Mouse (Mus musculus): ENCODE measurements around the gene Gm17542. TPM values are rescaled to one million over a fixed set of nuclear protein-coding genes. Genes with fewer than 3 reads are reported as not detected.
"Not testable (repeated sequence)": the region's sequence is repeated elsewhere in the genome, so short reads cannot be mapped to it uniquely, and the experiment has no call there.

The Gm17542 gene
- polyA plus RNA-seq (2011; ENCODE audit: insufficient read depth, insufficient read length, low read depth, missing spikeins), result not detected in 2 replicates

- H3K27ac ChIP-seq (ENCODE audit: insufficient read depth, low read length); H3K4me3 ChIP-seq (ENCODE audit: low read depth, low read length); H3K4me1 ChIP-seq (ENCODE audit: control insufficient read depth, insufficient read depth, low read length); H3K27me3 ChIP-seq (ENCODE audit: control insufficient read depth, insufficient read depth, low read length, poor library complexity, severe bottlenecking); H3K9me3 ChIP-seq (replicated peaks; ENCODE audit: control insufficient read depth, insufficient read depth, low read length, poor library complexity, severe bottlenecking); H3K36me3 ChIP-seq (ENCODE audit: control insufficient read depth, insufficient read depth, low read length, poor library complexity, severe bottlenecking); H3K9ac ChIP-seq (ENCODE audit: low read depth, poor library complexity, severe bottlenecking): not testable (repeated sequence)
These were observed at the start of gene Gm17542 for GRCm38 (mm10) chr10:58718110-58718509. Gm17542 (minus strand) TSS chr10:58718210.

GRCm38 (mm10) chr10:58739779-58740178, 21.8 kb upstream of the Gm17542 start:
- H3K27me3 ChIP-seq (ENCODE audit: control insufficient read depth, insufficient read depth, low read length, poor library complexity, severe bottlenecking), result no peaks in the 10 kb centered on the region
- no peaks in the 10 kb centered on the region for H3K4me1 ChIP-seq (ENCODE audit: control insufficient read depth, insufficient read depth, low read length)
- H3K36me3 ChIP-seq (ENCODE audit: control insufficient read depth, insufficient read depth, low read length, poor library complexity, severe bottlenecking), result no peaks in the 10 kb centered on the region
- no peaks in the 10 kb centered on the region for H3K9me3 ChIP-seq (replicated peaks; ENCODE audit: control insufficient read depth, insufficient read depth, low read length, poor library complexity, severe bottlenecking)
- H3K27ac ChIP-seq (ENCODE audit: insufficient read depth, low read length), result no peak overlapping the region
- no peak for TF ChIP-seq CTCF (IDR thresholded peaks at IDR 0.05; ENCODE audit: low read depth, low read length)
- no peak for TF ChIP-seq EP300 (IDR thresholded peaks at IDR 0.05; ENCODE audit: insufficient read depth, low read depth, low read length)
- no peak for TF ChIP-seq POLR2A (IDR thresholded peaks at IDR 0.05; ENCODE audit: insufficient read depth, low read length)
- H3K4me3 ChIP-seq (ENCODE audit: low read depth, low read length), result no peak overlapping the region
- no peak overlapping the region for H3K9ac ChIP-seq (ENCODE audit: low read depth, poor library complexity, severe bottlenecking)

GRCm38 (mm10) chr10:58738152-58738551, 20.1 kb upstream of the Gm17542 start:
- no peaks in the 10 kb centered on the region for H3K4me1 ChIP-seq (ENCODE audit: control insufficient read depth, insufficient read depth, low read length)
- no peak overlapping the region for H3K27ac ChIP-seq (ENCODE audit: insufficient read depth, low read length)
- no peak for TF ChIP-seq EP300 (IDR thresholded peaks at IDR 0.05; ENCODE audit: insufficient read depth, low read depth, low read length)
- H3K9ac ChIP-seq (ENCODE audit: low read depth, poor library complexity, severe bottlenecking), result no peak overlapping the region
- H3K27me3 ChIP-seq (ENCODE audit: control insufficient read depth, insufficient read depth, low read length, poor library complexity, severe bottlenecking), result no peaks in the 10 kb centered on the region
- H3K4me3 ChIP-seq (ENCODE audit: low read depth, low read length), result no peak overlapping the region
- no peaks in the 10 kb centered on the region for H3K36me3 ChIP-seq (ENCODE audit: control insufficient read depth, insufficient read depth, low read length, poor library complexity, severe bottlenecking)
- H3K9me3 ChIP-seq (replicated peaks; ENCODE audit: control insufficient read depth, insufficient read depth, low read length, poor library complexity, severe bottlenecking), result no peaks in the 10 kb centered on the region

- Histone ChIP-seq H3K27ac (ENCODE audit: insufficient read depth, low read length) (no peak overlapping the region), H3K9me3 (replicated peaks; ENCODE audit: control insufficient read depth, insufficient read depth, low read length, poor library complexity, severe bottlenecking) (no peaks in the 10 kb centered on the region), H3K4me3 (ENCODE audit: low read depth, low read length) (no peak overlapping the region), H3K36me3 (ENCODE audit: control insufficient read depth, insufficient read depth, low read length, poor library complexity, severe bottlenecking) (no peaks in the 10 kb centered on the region), H3K27me3 (ENCODE audit: control insufficient read depth, insufficient read depth, low read length, poor library complexity, severe bottlenecking) (no peaks in the 10 kb centered on the region), H3K4me1 (ENCODE audit: control insufficient read depth, insufficient read depth, low read length) (no peaks in the 10 kb centered on the region), H3K9ac (ENCODE audit: low read depth, poor library complexity, severe bottlenecking) (no peak overlapping the region)
- TF ChIP-seq POLR2A (IDR thresholded peaks at IDR 0.05; ENCODE audit: insufficient read depth, low read length), result no peak
- TF ChIP-seq CTCF (IDR thresholded peaks at IDR 0.05; ENCODE audit: low read depth, low read length), result no peak
- no peak for TF ChIP-seq EP300 (IDR thresholded peaks at IDR 0.05; ENCODE audit: insufficient read depth, low read depth, low read length)
These were observed 3.2 kb downstream of the Gm17542 start for GRCm38 (mm10) chr10:58714789-58715148.

GRCm38 (mm10) chr10:58713855-58714788, 3.9 kb downstream of the Gm17542 start:
- Histone ChIP-seq H3K9ac (ENCODE audit: low read depth, poor library complexity, severe bottlenecking) (no peak overlapping the region), H3K27me3 (ENCODE audit: control insufficient read depth, insufficient read depth, low read length, poor library complexity, severe bottlenecking) (no peaks in the 10 kb centered on the region), H3K4me3 (ENCODE audit: low read depth, low read length) (no peak overlapping the region), H3K27ac (ENCODE audit: insufficient read depth, low read length) (no peak overlapping the region), H3K4me1 (ENCODE audit: control insufficient read depth, insufficient read depth, low read length) (no peaks in the 10 kb centered on the region), H3K36me3 (ENCODE audit: control insufficient read depth, insufficient read depth, low read length, poor library complexity, severe bottlenecking) (no peaks in the 10 kb centered on the region), H3K9me3 (replicated peaks; ENCODE audit: control insufficient read depth, insufficient read depth, low read length, poor library complexity, severe bottlenecking) (no peaks in the 10 kb centered on the region)
- TF ChIP-seq CTCF (IDR thresholded peaks at IDR 0.05; ENCODE audit: low read depth, low read length) (no peak), EP300 (IDR thresholded peaks at IDR 0.05; ENCODE audit: insufficient read depth, low read depth, low read length) (no peak), POLR2A (IDR thresholded peaks at IDR 0.05; ENCODE audit: insufficient read depth, low read length) (no peak)

GRCm38 (mm10) chr10:58713225-58713624, 4.8 kb downstream of the Gm17542 start:
- Histone ChIP-seq H3K36me3 (ENCODE audit: control insufficient read depth, insufficient read depth, low read length, poor library complexity, severe bottlenecking) (no peaks in the 10 kb centered on the region), H3K27me3 (ENCODE audit: control insufficient read depth, insufficient read depth, low read length, poor library complexity, severe bottlenecking) (no peaks in the 10 kb centered on the region), H3K9me3 (replicated peaks; ENCODE audit: control insufficient read depth, insufficient read depth, low read length, poor library complexity, severe bottlenecking) (no peaks in the 10 kb centered on the region), H3K4me3 (ENCODE audit: low read depth, low read length) (no peak overlapping the region), H3K27ac (ENCODE audit: insufficient read depth, low read length) (no peak overlapping the region), H3K9ac (ENCODE audit: low read depth, poor library complexity, severe bottlenecking) (no peak overlapping the region), H3K4me1 (ENCODE audit: control insufficient read depth, insufficient read depth, low read length) (no peaks in the 10 kb centered on the region)
- TF ChIP-seq EP300 (IDR thresholded peaks at IDR 0.05; ENCODE audit: insufficient read depth, low read depth, low read length) (no peak), POLR2A (IDR thresholded peaks at IDR 0.05; ENCODE audit: insufficient read depth, low read length) (no peak), CTCF (IDR thresholded peaks at IDR 0.05; ENCODE audit: low read depth, low read length) (no peak)

Measured in ES-Bruce4 (cell line).